Mouse (Mus musculus) right cerebral cortex, postnatal 36 days (tissue): ENCODE measurements at regions not wholly inside any gene's neighbourhood (a gene's known extent, or its start where the extent isn't known, plus 50 kb on each side); places are given as distances from the start of the nearest gene placed in this dataset.
"Not testable (repeated sequence)": the region's sequence is repeated elsewhere in the genome, so short reads cannot be mapped to it uniquely, and the experiment has no call there.

Experiments used
- DNase-seq, 2 experiments: peaks; one replicate each; pipeline ENCODE4 v3.0.0; 2022; ENCODE audit warnings: low spot score in 2 of 2, mixed read lengths in 1 of 2

DNA sequence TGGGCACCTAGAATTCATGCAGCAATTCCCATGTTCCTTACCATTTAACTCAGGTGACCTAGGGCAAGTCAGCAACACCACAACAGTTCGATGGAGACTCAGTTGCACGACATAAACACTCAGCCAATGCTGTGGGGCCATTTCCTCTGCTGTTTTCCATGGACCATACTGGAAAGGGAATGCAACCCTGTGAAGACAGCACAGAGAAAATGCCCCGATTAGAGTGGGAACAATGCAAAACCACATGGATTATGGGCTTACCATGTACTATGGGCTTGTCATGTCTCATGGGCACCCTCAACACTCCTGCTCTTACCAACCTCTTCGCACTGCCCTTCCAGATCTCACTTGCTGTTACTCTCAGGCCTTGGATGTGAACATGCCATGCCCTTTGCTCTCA is 207.6 kb downstream of the Snurf start:
- not testable (repeated sequence) for DNase-seq

GRCm38 (mm10) chr7:59769749-59770148 is 235.1 kb downstream of the Snurf start:
- DNase-seq, result peak in 1 of 2 experiments; percentile 1

- peak; percentile 2 to 6 for DNase-seq
Measured at GRCm38 (mm10) chr7:59768641-59769040, 236.2 kb downstream of the Snurf start.

DNA sequence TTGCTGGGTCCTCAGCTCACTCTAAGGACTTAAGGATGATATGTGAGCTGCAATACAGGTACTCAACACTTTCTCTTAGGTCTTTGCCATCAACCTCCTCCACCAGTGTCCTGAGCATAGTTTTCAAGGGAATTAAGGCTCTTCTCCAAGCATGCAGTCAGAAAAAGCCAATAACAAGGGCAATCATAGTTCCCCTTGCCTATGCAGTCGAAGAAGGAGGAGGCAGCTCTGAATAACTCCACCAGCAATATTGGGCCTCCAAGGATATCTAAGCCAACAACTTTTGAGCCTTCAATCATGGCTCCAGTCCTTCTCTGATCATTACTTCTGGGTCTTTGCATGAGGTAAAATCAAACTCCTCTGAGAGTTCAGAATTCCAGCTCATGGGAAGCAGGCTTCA is 237.5 kb downstream of the Snurf start:
- DNase-seq, result not testable (repeated sequence)
